Comparison of ENCODE assay signal across 11 mouse cellular contexts in the genomic region with DNA sequence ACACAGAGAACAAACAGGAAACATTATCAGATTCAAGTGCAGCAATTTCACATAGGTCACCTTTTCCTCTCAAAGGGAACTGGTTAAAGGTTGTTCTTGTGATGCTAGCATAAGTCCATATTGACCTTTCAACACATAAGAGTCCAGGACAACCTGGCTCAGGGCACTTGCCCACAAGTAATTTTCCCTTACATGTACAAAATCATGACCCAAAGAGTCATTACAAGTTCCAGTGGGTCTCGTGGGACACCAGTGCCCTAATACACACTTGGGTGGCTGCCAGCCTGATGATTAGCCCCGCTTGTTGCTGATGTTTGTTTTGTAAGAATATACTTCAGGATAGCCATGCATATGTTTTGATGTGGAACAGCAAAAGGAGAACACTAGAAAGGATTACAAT.
DNase-seq lines count a peak whose midpoint lies in the region; ATAC-seq and TF ChIP-seq lines count a peak whose summit lies in the region.
"Had no signal": no experiment of that assay in that cellular context is flagged by ENCODE, and none has a peak within 500 bp of the region (broad histone marks: within the 10 kb centered on the region; RNA-seq: fewer than 3 reads in every experiment).

No protein-coding gene starts in this region.

- ATAC-seq in liver, postnatal 0 days = peak; percentile 80
- ATAC-seq in liver, embryonic 12.5 days = no peak
- no peak for ATAC-seq in forebrain, embryonic 12.5 days (ENCODE audit: low FRiP score)

- no peak overlapping the region for H3K4me2 ChIP-seq in liver, postnatal 0 days (ENCODE audit: low read depth, low read length)
- H3K4me2 ChIP-seq in liver, embryonic 12.5 days = no peak overlapping the region
- no peak overlapping the region for H3K4me2 ChIP-seq in forebrain, embryonic 12.5 days

- no peak overlapping the region for H3K9ac ChIP-seq in liver, postnatal 0 days (replicated peaks)
- no peak overlapping the region for H3K9ac ChIP-seq in liver, embryonic 12.5 days
- no peak overlapping the region for H3K9ac ChIP-seq in forebrain, embryonic 12.5 days

- H3K27ac ChIP-seq in liver, postnatal 0 days (ENCODE audit: low read depth) = peak overlapping the region; percentile 18; the same call in 1 of the 2 replicates
- no peak overlapping the region for H3K27ac ChIP-seq in liver, embryonic 12.5 days
- no peak overlapping the region for H3K27ac ChIP-seq in forebrain, embryonic 12.5 days
- H3K27ac ChIP-seq: forebrain, embryonic 10.5 days; hindbrain, embryonic 10.5 days had no signal

- peaks cover 3% of the 10 kb centered on the region; the same call in 1 of the 2 replicates for H3K4me1 ChIP-seq in liver, postnatal 0 days (ENCODE audit: insufficient read depth)
- no peaks in the 10 kb centered on the region for H3K4me1 ChIP-seq in liver, embryonic 12.5 days
- H3K4me1 ChIP-seq in forebrain, embryonic 12.5 days = peaks cover 22% of the 10 kb centered on the region

- intact Hi-C loops in heart, postnatal 10 days (cut with DNase I) = no loop called here

- no peak for TF ChIP-seq CTCF in liver, postnatal 0 days (IDR thresholded peaks at IDR 0.05; ENCODE audit: low read depth)

- H3K27me3 ChIP-seq in liver, postnatal 0 days (ENCODE audit: insufficient read depth, low read length) = no peaks in the 10 kb centered on the region
- H3K27me3 ChIP-seq in liver, embryonic 12.5 days (replicated peaks) = no peaks in the 10 kb centered on the region
- peaks cover 11% of the 10 kb centered on the region; the same call in 1 of the 2 replicates for H3K27me3 ChIP-seq in forebrain, embryonic 12.5 days

- 35% methylated on average over 2 of the region's 2 CpGs for WGBS in liver, postnatal 0 days (ENCODE audit: insufficient replicate concordance)
- 56% methylated on average over 2 of the region's 2 CpGs for WGBS in liver, embryonic 12.5 days (ENCODE audit: insufficient replicate concordance)
- WGBS in forebrain, embryonic 12.5 days = 70% methylated on average over 2 of the region's 2 CpGs

- no peaks in the 10 kb centered on the region for H3K9me3 ChIP-seq in liver, postnatal 0 days (ENCODE audit: low read length)
- no peaks in the 10 kb centered on the region for H3K9me3 ChIP-seq in liver, embryonic 12.5 days (replicated peaks)
- H3K9me3 ChIP-seq in forebrain, embryonic 12.5 days = no peaks in the 10 kb centered on the region

- DNase-seq in gastrocnemius, postnatal 10 days = peak; percentile 8
- DNase-seq in gastrocnemius, postnatal 25 days = no peak
- DNase-seq in liver, postnatal 0 days = peak; percentile 39
- peak; percentile 17 to 38 for DNase-seq in heart, postnatal 10 days
- DNase-seq in skeletal muscle tissue, adult 2 months (ENCODE audit: low read depth, low spot score) = peak; percentile 19
- no peak for DNase-seq in cerebellum, postnatal 4 days (ENCODE audit: low spot score in 2 of 2)
- DNase-seq: cerebellum, adult 18-20 months had no signal

- no peaks in the 10 kb centered on the region for H3K36me3 ChIP-seq in liver, postnatal 0 days (replicated peaks; ENCODE audit: insufficient read depth, low read length)
- no peaks in the 10 kb centered on the region for H3K36me3 ChIP-seq in liver, embryonic 12.5 days
- H3K36me3 ChIP-seq in forebrain, embryonic 12.5 days (replicated peaks) = no peaks in the 10 kb centered on the region
- H3K36me3 ChIP-seq: forebrain, embryonic 10.5 days; hindbrain, embryonic 10.5 days had no signal

- peak; percentile 44 for TF ChIP-seq EP300 in liver, postnatal 0 days (IDR thresholded peaks at IDR 0.05; ENCODE audit: low read depth)

- no peak overlapping the region for H3K4me3 ChIP-seq in liver, postnatal 0 days (ENCODE audit: low read depth, low read length)
- H3K4me3 ChIP-seq in liver, embryonic 12.5 days = no peak overlapping the region
- H3K4me3 ChIP-seq in forebrain, embryonic 12.5 days (replicated peaks) = no peak overlapping the region
- H3K4me3 ChIP-seq: forebrain, embryonic 10.5 days; hindbrain, embryonic 10.5 days had no signal

Comparison
In these comparisons a context has a peak if more than half of its experiments do, and no peak if none do; other contexts are left out.
1. DNase-seq: peak in gastrocnemius, postnatal 10 days (single experiment), liver, postnatal 0 days (single experiment), heart, postnatal 10 days (2 of 2) and skeletal muscle tissue, adult 2 months (single experiment); none in gastrocnemius, postnatal 25 days (single experiment) and cerebellum, postnatal 4 days (0 of 2).